Mouse (Mus musculus): ENCODE results near the gene Sell.

GRCm38 (mm10) chr1:164110591-164111329 lies 49.0 kb downstream of the Sell start:
- no peak for TF ChIP-seq MAX (IDR thresholded peaks at IDR 0.05; ENCODE audit: low read depth)
- TF ChIP-seq POLR2A (IDR thresholded peaks at IDR 0.05; ENCODE audit: insufficient read length, low read depth), result no peak
- TF ChIP-seq MYOD1 (IDR thresholded peaks at IDR 0.05; ENCODE audit: control insufficient read depth in 1 of 3, insufficient read length in 2 of 3, low read depth in 2 of 3), result no peak
- TF ChIP-seq TCF12 (IDR thresholded peaks at IDR 0.05; ENCODE audit: insufficient read depth, poor library complexity, severe bottlenecking), result no peak
- TF ChIP-seq CEBPB (IDR thresholded peaks at IDR 0.05; ENCODE audit: insufficient read depth, poor library complexity, severe bottlenecking), result no peak
- no peak for TF ChIP-seq TCF3 (IDR thresholded peaks at IDR 0.05; ENCODE audit: insufficient read length, low read depth)
- no peak for TF ChIP-seq MYOG (IDR thresholded peaks at IDR 0.05; ENCODE audit: control insufficient read depth in 1 of 3, insufficient read depth in 1 of 3, insufficient read length in 2 of 3, low read depth in 2 of 3)
- TF ChIP-seq USF1 (IDR thresholded peaks at IDR 0.05; ENCODE audit: low read depth), result no peak
- no peak for TF ChIP-seq SRF (IDR thresholded peaks at IDR 0.05; ENCODE audit: control insufficient read depth, insufficient read length, low read depth)
- no peak for TF ChIP-seq REST (IDR thresholded peaks at IDR 0.05; ENCODE audit: insufficient read depth, insufficient read length)
- no peak for TF ChIP-seq POLR2AphosphoS2 (IDR thresholded peaks at IDR 0.05; ENCODE audit: insufficient read length, low read depth)

Data from myocyte (in vitro differentiated cells).